Mouse (Mus musculus): ENCODE data around the gene Gm17660.

Gm17660 gene

GRCm38 (mm10) chr5:104058021-104058420 is 19.4 kb downstream of the Gm17660 start:
- CTCF ChIA-PET: interaction anchor here (0.5 to 5.3 kb wide), 31 partner anchors 10 to 1329 kb away, joined by 3 to 37 read pairs (median 4); partner anchors contain the start of genes Dspp (in 1 of the 4), Gm17660 (in 1 of the 4) and Hsd17b11 (in 1 of the 4)
- POLR2A ChIA-PET: interaction anchor here in 3 of 4 experiments (1.1 to 2.4 kb wide), 5 partner anchors 10 to 160 kb away, joined by 3 to 11 read pairs (median 6); no protein-coding TSS in a partner anchor

GRCm38 (mm10) chr5:104056295-104056694 is 21.1 kb downstream of the Gm17660 start:
- CTCF ChIA-PET: interaction anchor here (0.9 to 5.3 kb wide), 13 partner anchors 8 to 283 kb away, joined by 3 to 37 read pairs (median 4); no protein-coding TSS in a partner anchor
- POLR2A ChIA-PET: interaction anchor here in 2 of 4 experiments (0.8 to 2.4 kb wide), 3 partner anchors 8 to 13 kb away, joined by 3 to 11 read pairs (median 3); no protein-coding TSS in a partner anchor

- POLR2A ChIA-PET: interaction anchor here in 2 of 4 experiments (0.6 to 1.0 kb wide), 4 partner anchors 8 to 53 kb away, joined by 3 to 5 read pairs (median 4); no protein-coding TSS in a partner anchor
These were observed 21.6 kb downstream of the Gm17660 start for GRCm38 (mm10) chr5:104055816-104056215.

GRCm38 (mm10) chr5:104054938-104055337 is 22.5 kb downstream of the Gm17660 start:
- POLR2A ChIA-PET: interaction anchor here in 1 of 4 experiments (0.7 to 1.0 kb wide), 2 partner anchors 29 to 53 kb away, joined by 3 to 4 read pairs; no protein-coding TSS in a partner anchor
- CTCF ChIA-PET: interaction anchor here in 3 of 4 experiments (0.7 to 3.9 kb wide), 4 partner anchors 18 to 127 kb away, joined by 3 to 37 read pairs (median 8); no protein-coding TSS in a partner anchor

More at GRCm38 (mm10) chr5:104055816-104056215, 21.6 kb downstream of the Gm17660 start:
- CTCF ChIA-PET: interaction anchor here (0.8 to 5.3 kb wide), 10 partner anchors 17 to 128 kb away, joined by 3 to 37 read pairs (median 4); no protein-coding TSS in a partner anchor

GRCm38 (mm10) chr5:104052956-104053355 is 24.5 kb downstream of the Gm17660 start:
- ChIA-PET CTCF (interaction anchor here in 3 of 4 experiments (0.8 to 2.2 kb wide), 7 partner anchors 11 to 288 kb away, joined by 3 to 13 read pairs (median 3); no protein-coding TSS in a partner anchor), POLR2A (interaction anchor here in 1 of 4 experiments (0.7 to 1.2 kb wide), 3 partner anchors 9 to 125 kb away, joined by 3 to 4 read pairs (median 4); partner anchors contain the start of gene Gm17660)

- ChIA-PET POLR2A (interaction anchor here in 3 of 4 experiments (0.7 to 2.9 kb wide), 12 partner anchors 8 to 323 kb away, joined by 3 to 11 read pairs (median 4); partner anchors contain the start of gene Hsd17b11 (in 1 of the 3)), CTCF (interaction anchor here (0.5 to 2.9 kb wide), 16 partner anchors 8 to 292 kb away, joined by 3 to 14 read pairs (median 3); no protein-coding TSS in a partner anchor)
These were observed 29.3 kb downstream of the Gm17660 start for GRCm38 (mm10) chr5:104048139-104048538.

- POLR2A ChIA-PET: interaction anchor here in 3 of 4 experiments (0.6 to 2.9 kb wide), 12 partner anchors 9 to 322 kb away, joined by 3 to 11 read pairs (median 4); partner anchors contain the start of gene Hsd17b11 (in 1 of the 3)
- CTCF ChIA-PET: interaction anchor here (0.6 to 2.9 kb wide), 15 partner anchors 8 to 293 kb away, joined by 3 to 14 read pairs (median 3); no protein-coding TSS in a partner anchor
These were observed 30.0 kb downstream of the Gm17660 start for GRCm38 (mm10) chr5:104047200-104048105.

- CTCF ChIA-PET: interaction anchor here in 1 of 4 experiments (0.5 kb wide), 1 partner anchor 264 kb away, joined by 3 read pairs; no protein-coding TSS in a partner anchor
- POLR2A ChIA-PET: no interaction called here
These were observed 30.9 kb downstream of the Gm17660 start, which contains the start of gene Nudt9 for GRCm38 (mm10) chr5:104046256-104047199. Gene Nudt9, plus strand, starts transcription at chr5:104046306.

GRCm38 (mm10) chr5:104043704-104044103 is 33.7 kb downstream of the Gm17660 start:
- POLR2A ChIA-PET: interaction anchor here in 2 of 4 experiments (0.9 to 1.9 kb wide), 6 partner anchors 9 to 291 kb away, joined by 3 to 6 read pairs (median 4); no protein-coding TSS in a partner anchor
- CTCF ChIA-PET: interaction anchor here in 1 of 4 experiments (0.8 kb wide), 1 partner anchor 44 kb away, joined by 5 read pairs; no protein-coding TSS in a partner anchor

- ChIA-PET CTCF (interaction anchor here in 3 of 4 experiments (1.1 to 1.9 kb wide), 3 partner anchors 15 to 43 kb away, joined by 4 to 7 read pairs (median 4); no protein-coding TSS in a partner anchor), POLR2A (interaction anchor here in 3 of 4 experiments (0.5 to 1.9 kb wide), 6 partner anchors 18 to 292 kb away, joined by 3 to 6 read pairs (median 4); no protein-coding TSS in a partner anchor)
These were observed 34.5 kb downstream of the Gm17660 start for GRCm38 (mm10) chr5:104042906-104043305.

GRCm38 (mm10) chr5:104039154-104039932 is 38.1 kb downstream of the Gm17660 start:
- POLR2A ChIA-PET: interaction anchor here in 3 of 4 experiments (0.7 to 1.5 kb wide), 8 partner anchors 14 to 74 kb away, joined by 3 to 12 read pairs (median 4); partner anchors contain the start of gene Hsd17b11 (in 2 of the 3)
- CTCF ChIA-PET: interaction anchor here (0.5 to 2.2 kb wide), 31 partner anchors 9 to 301 kb away, joined by 3 to 49 read pairs (median 5); partner anchors contain the start of gene Hsd17b11 (in 1 of the 4)

GRCm38 (mm10) chr5:104036686-104037085 is 40.7 kb downstream of the Gm17660 start:
- ChIA-PET POLR2A (no interaction called here), CTCF (no interaction called here)

GRCm38 (mm10) chr5:104035824-104036223 is 41.6 kb downstream of the Gm17660 start:
- ChIA-PET CTCF (no interaction called here), POLR2A (interaction anchor here in 1 of 4 experiments (1.2 kb wide), 1 partner anchor 13 kb away, joined by 4 read pairs; no protein-coding TSS in a partner anchor)

GRCm38 (mm10) chr5:104035066-104035465 is 42.3 kb downstream of the Gm17660 start:
- POLR2A ChIA-PET: interaction anchor here in 1 of 4 experiments (1.2 kb wide), 1 partner anchor 13 kb away, joined by 4 read pairs; no protein-coding TSS in a partner anchor
- CTCF ChIA-PET: interaction anchor here in 1 of 4 experiments (0.6 kb wide), 1 partner anchor 40 kb away, joined by 3 read pairs; no protein-coding TSS in a partner anchor

- POLR2A ChIA-PET: interaction anchor here in 2 of 4 experiments (0.8 to 1.3 kb wide), 2 partner anchors 9 to 30 kb away, joined by 3 read pairs; no protein-coding TSS in a partner anchor
- CTCF ChIA-PET: interaction anchor here in 2 of 4 experiments (0.5 to 0.8 kb wide), 2 partner anchors 33 to 640 kb away, joined by 3 to 7 read pairs; no protein-coding TSS in a partner anchor
These were observed 44.8 kb downstream of the Gm17660 start for GRCm38 (mm10) chr5:104032434-104033097.

Measured in embryonic stem cell, embryonic (primary cell).